Mouse (Mus musculus): ENCODE measurements around the gene Dnah7b. TPM values are rescaled to one million over a fixed set of nuclear protein-coding genes. Genes with fewer than 3 reads are reported as not detected.
"Not testable (repeated sequence)": the region's sequence is repeated elsewhere in the genome, so short reads cannot be mapped to it uniquely, and the experiment has no call there.

Dnah7b gene
- polyA plus RNA-seq, 1 experiment from 2014 or later: 1.4 TPM

DNA sequence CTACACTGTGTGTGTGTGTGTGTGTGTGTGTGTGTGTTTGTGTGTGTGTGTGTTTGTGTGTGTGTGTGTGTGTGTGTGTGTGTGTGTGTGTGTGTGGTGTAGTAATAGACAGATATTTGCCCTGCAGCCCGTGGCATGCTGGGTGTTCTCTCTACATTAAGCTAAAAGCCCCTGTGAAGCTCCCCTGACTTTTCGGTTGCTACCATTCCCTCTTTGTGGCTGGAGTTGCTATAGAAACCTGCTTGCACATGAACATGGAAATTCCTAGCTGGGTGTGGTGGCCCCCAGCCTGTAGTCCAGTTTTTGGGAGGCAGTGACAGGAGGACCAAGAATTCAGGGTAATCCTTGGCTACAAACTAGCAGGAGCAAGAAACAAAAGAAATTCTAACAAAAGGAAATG lies 130.7 kb downstream of the Dnah7b start:
- H3K9ac ChIP-seq (replicated peaks); H3K27me3 ChIP-seq; H3K4me1 ChIP-seq; H3K4me3 ChIP-seq; H3K9me3 ChIP-seq; H3K36me3 ChIP-seq; H3K27ac ChIP-seq (replicated peaks); H3K4me2 ChIP-seq (replicated peaks): not testable (repeated sequence)
- 0 out of 2 replicates have a peak, but pooled peaks have one; percentile 6 for ATAC-seq (replicated peaks)
- WGBS: 31% methylated on average over 2 of the region's 2 CpGs

DNA sequence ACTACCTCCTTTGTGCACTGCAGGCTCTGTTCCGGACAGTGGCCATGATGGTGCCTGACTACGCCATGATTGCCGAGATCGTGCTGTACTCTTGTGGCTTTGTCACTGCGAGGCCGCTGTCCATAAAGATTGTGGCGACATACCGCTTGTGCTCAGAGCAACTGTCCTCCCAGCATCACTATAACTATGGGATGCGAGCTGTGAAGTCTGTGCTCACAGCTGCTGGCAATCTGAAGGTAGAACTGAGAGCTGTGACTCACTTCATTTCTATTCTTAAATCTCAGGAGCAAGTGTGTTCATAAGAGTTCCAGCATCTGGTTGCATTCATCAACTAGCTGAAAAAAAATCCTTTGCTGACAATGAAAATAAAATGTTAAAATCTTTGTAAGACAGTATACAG lies 135.1 kb downstream of the Dnah7b start:
- not testable (repeated sequence) for H3K4me1 ChIP-seq; H3K9ac ChIP-seq (replicated peaks); H3K27ac ChIP-seq (replicated peaks); ATAC-seq (replicated peaks); H3K9me3 ChIP-seq; H3K36me3 ChIP-seq; H3K4me2 ChIP-seq (replicated peaks); H3K4me3 ChIP-seq; H3K27me3 ChIP-seq
- WGBS: 93% methylated on average over 9 of the region's 9 CpGs

- H3K9me3 ChIP-seq; H3K36me3 ChIP-seq; H3K27ac ChIP-seq (replicated peaks); ATAC-seq (replicated peaks); H3K4me1 ChIP-seq; H3K4me2 ChIP-seq (replicated peaks); H3K4me3 ChIP-seq; H3K9ac ChIP-seq (replicated peaks); H3K27me3 ChIP-seq: not testable (repeated sequence)
- WGBS: 75% methylated on average over 2 of the region's 2 CpGs
Observed at GRCm38 (mm10) chr1:46210014-46210588, 144.0 kb downstream of the Dnah7b start.

GRCm38 (mm10) chr1:46222704-46223103 lies 156.6 kb downstream of the Dnah7b start:
- not testable (repeated sequence) for H3K4me2 ChIP-seq (replicated peaks); H3K4me3 ChIP-seq; H3K27me3 ChIP-seq; H3K9me3 ChIP-seq; H3K27ac ChIP-seq (replicated peaks); H3K36me3 ChIP-seq; ATAC-seq (replicated peaks); H3K4me1 ChIP-seq; H3K9ac ChIP-seq (replicated peaks)
- 77% methylated on average over 2 of the region's 2 CpGs for WGBS

DNA sequence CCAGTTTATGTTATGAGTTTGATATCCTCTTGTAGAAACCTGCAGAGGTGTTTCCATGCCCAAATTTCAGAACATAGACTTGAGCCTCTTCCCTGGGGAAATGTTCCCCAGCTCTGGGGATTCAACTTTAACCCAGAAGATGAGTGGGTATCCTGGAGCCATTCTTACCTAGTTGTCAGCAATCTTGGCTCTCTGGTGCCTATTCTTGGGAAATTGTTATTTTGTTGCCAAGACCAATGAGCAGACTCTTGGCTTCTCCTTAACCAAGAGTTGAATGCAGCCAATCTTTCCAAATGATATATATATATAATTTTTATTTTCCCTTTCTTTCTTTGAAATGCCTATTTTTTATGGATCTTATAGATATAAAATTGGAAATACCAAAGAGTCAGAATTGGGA lies 160.0 kb downstream of the Dnah7b start:
- not testable (repeated sequence) for H3K27ac ChIP-seq (replicated peaks); H3K4me2 ChIP-seq (replicated peaks); H3K4me1 ChIP-seq; ATAC-seq (replicated peaks); H3K4me3 ChIP-seq; H3K9me3 ChIP-seq; H3K9ac ChIP-seq (replicated peaks); H3K27me3 ChIP-seq; H3K36me3 ChIP-seq

DNA sequence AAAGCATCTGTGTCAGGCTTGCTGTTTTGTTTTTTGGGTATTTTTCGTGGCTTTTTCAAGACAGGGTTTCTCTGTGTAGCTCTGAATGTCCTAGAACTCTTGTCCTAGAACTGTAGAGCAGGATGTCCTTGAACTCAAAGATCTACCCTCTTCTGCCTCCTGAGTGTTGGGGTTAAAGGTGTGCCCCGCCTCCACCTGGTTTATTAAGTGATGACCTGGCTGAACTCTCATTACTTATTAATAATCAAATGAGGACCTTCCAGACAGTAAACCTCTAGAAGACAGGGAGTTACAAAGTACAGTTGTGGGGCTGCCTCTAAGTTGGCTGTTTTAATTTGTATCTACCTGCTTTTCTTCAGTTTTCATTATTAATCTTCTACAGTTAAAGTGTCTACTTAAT lies 202.7 kb downstream of the Dnah7b start:
- 71% methylated on average over 2 of the region's 2 CpGs for WGBS

DNA sequence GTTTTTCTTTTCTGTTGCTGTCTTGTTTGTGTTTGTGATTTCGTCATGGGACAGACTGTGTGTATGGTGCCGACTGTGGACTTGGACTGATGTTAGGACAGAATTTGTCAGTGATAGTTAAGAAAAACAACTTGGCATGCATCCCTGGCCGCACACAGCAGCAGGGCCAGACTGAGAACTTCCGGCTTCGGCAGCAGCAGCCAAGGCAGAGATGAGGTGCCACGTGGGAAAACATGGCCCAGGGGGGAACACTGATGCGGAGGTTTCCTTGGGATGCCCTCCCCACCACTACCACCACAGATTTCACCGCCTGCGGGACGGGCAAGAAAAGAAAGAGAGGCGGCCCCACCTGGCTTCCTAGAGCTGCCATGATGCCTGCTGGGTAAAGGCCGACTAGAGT lies 205.8 kb downstream of the Dnah7b start:
- no peak overlapping the region for H3K9ac ChIP-seq (replicated peaks)
- ATAC-seq (replicated peaks): no peak
- 88% methylated on average over 11 of the region's 12 CpGs for WGBS
- H3K4me1 ChIP-seq: no peaks in the 10 kb centered on the region
- no peaks in the 10 kb centered on the region for H3K36me3 ChIP-seq
- H3K4me3 ChIP-seq: no peak overlapping the region
- H3K4me2 ChIP-seq (replicated peaks): no peak overlapping the region
- H3K27ac ChIP-seq (replicated peaks): no peak overlapping the region
- no peaks in the 10 kb centered on the region for H3K27me3 ChIP-seq
- no peaks in the 10 kb centered on the region for H3K9me3 ChIP-seq

More for the DNA sequence above, 202.7 kb downstream of the Dnah7b start:
- not testable (repeated sequence) for H3K4me1 ChIP-seq; H3K9ac ChIP-seq (replicated peaks); H3K27ac ChIP-seq (replicated peaks); H3K27me3 ChIP-seq; H3K36me3 ChIP-seq; H3K4me2 ChIP-seq (replicated peaks); H3K9me3 ChIP-seq; ATAC-seq (replicated peaks); H3K4me3 ChIP-seq

- H3K4me3 ChIP-seq; H3K4me2 ChIP-seq (replicated peaks); ATAC-seq (replicated peaks); H3K4me1 ChIP-seq; H3K9me3 ChIP-seq; H3K27ac ChIP-seq (replicated peaks); H3K27me3 ChIP-seq; H3K36me3 ChIP-seq; H3K9ac ChIP-seq (replicated peaks): not testable (repeated sequence)
- 54% methylated on average over 2 of the region's 2 CpGs for WGBS
Observed at GRCm38 (mm10) chr1:46278057-46278910, 212.2 kb downstream of the Dnah7b start.

DNA sequence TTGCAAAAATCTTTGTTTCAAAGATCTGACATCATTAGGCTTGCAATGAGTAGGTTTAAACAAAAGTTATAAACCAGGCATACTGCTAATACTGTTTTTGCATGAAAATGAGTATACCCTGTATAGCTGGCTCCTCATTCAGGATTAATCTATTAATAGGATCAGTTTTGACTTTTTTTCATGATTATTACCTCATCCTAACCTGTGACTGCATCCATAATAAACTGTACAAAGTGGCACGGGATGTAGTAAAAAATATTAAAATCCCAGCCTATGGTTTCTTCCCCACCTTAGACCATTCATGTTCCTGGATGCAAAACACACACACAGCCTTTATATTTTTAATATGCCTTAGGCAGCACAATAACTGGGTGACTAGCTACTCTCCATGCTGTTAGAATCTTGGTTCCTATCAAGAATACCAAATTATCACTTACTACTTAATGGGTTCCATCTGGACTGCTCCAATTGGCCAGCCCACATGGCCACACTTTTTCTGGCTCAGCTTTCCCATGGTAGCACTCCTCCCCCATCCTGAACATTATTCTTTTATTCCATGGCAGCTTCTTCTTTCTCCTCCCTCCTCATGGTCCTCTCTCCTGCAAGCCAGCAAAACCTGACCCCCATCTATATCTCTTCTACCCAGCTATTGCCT lies 212.9 kb downstream of the Dnah7b start:
- H3K27me3 ChIP-seq; H3K4me3 ChIP-seq; H3K4me2 ChIP-seq (replicated peaks); H3K9ac ChIP-seq (replicated peaks); H3K27ac ChIP-seq (replicated peaks); H3K9me3 ChIP-seq; H3K36me3 ChIP-seq; H3K4me1 ChIP-seq: not testable (repeated sequence)
- peak; percentile 57; the same call in 1 of the 2 replicates for ATAC-seq (replicated peaks)
- WGBS: 64% methylated on average over 1 of the region's 1 CpGs

DNA sequence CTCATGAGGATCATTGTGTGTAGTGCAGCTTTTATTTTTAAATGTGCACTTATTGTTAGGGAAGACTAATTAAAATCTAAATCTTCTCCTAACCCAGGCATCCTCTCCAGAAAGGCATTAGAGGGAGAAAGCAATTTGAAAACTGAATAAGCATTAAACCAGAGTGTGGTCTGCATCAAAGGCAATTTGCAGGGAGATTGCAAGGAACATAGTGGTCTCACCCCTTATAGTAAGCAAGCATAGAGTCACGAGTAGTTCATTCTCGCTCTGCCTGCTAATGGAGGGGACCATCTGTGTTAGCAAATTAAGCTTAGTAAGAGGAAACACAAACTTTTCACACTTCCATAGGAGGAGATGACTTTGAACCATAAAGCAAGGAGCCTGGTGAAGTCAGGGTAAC lies 228.3 kb downstream of the Dnah7b start:
- H3K4me1 ChIP-seq; H3K27me3 ChIP-seq; H3K9me3 ChIP-seq; H3K9ac ChIP-seq (replicated peaks); H3K4me2 ChIP-seq (replicated peaks); H3K36me3 ChIP-seq; H3K4me3 ChIP-seq; ATAC-seq (replicated peaks); H3K27ac ChIP-seq (replicated peaks): not testable (repeated sequence)
- WGBS: 13% methylated on average over 2 of the region's 2 CpGs

GRCm38 (mm10) chr1:46325942-46326341 lies 259.8 kb downstream of the Dnah7b start:
- not testable (repeated sequence) for H3K36me3 ChIP-seq; H3K4me3 ChIP-seq; H3K9me3 ChIP-seq; H3K9ac ChIP-seq (replicated peaks); H3K27ac ChIP-seq (replicated peaks); H3K27me3 ChIP-seq; H3K4me2 ChIP-seq (replicated peaks); H3K4me1 ChIP-seq; ATAC-seq (replicated peaks)

GRCm38 (mm10) chr1:46345301-46345700 lies 279.2 kb downstream of the Dnah7b start:
- not testable (repeated sequence) for H3K9ac ChIP-seq (replicated peaks); H3K4me1 ChIP-seq; ATAC-seq (replicated peaks); H3K9me3 ChIP-seq; H3K4me2 ChIP-seq (replicated peaks); H3K36me3 ChIP-seq; H3K4me3 ChIP-seq; H3K27ac ChIP-seq (replicated peaks); H3K27me3 ChIP-seq
- 85% methylated on average over 3 of the region's 3 CpGs for WGBS
